Mouse (Mus musculus): Measurements from ENCODE around the gene Serinc4.

DNA sequence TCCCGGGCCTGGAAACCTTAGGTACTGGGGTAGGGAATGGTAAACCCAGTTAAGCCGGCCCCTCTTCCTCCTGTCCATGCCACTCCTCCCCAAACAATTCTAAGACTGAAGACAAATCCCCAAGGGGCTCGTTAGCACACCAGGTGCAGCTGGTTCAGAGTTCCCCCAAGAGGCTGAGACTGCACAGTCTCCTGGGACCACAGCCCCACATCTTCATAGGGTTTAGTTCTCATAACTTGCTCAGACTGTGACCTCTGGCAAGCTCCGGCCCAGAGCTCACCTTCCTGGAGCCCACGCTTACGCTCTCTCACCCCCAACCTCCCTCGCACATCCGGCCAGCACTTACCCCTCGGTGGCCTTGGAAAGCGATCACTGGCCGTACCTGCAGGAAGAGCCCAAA is 14.8 kb downstream of the Serinc4 start:
- TF ChIP-seq CTCF (IDR thresholded peaks at IDR 0.05; ENCODE audit: borderline replicate concordance, insufficient read depth, low read depth, low read length) (no peak), POLR2A (IDR thresholded peaks at IDR 0.05; ENCODE audit: borderline replicate concordance, insufficient read depth, low read length) (no peak)

All from cerebellum, adult 2 months (tissue).